Mouse (Mus musculus): ENCODE data around the gene Serpina9. TPM values are rescaled to one million over a fixed set of nuclear protein-coding genes. Genes with fewer than 3 reads are reported as not detected.

Gene Serpina9
- polyA plus RNA-seq (2014; fragmentation: Illumina TruSeq; extraction: RNeasy Lipid Tissue Mini Kit (QIAGEN cat#74804); ENCODE audit: low read depth, low replicate concordance) = 0.69 TPM

GRCm38 (mm10) chr12:104013620-104014019 is at the start of gene Serpina9:
TSS of gene Serpina9 (minus strand) at chr12:104013755.

GRCm38 (mm10) chr12:104044343-104044742 is 30.8 kb upstream of the Serpina9 start, which contains the start of gene Serpina12:
TSS of gene Serpina12 (minus strand) at chr12:104044443.

GRCm38 (mm10) chr12:103989857-103990256 is 23.7 kb downstream of the Serpina9 start, which contains the start of gene Serpina11:
TSS of gene Serpina11 (minus strand) at chr12:103989957.

GRCm38 (mm10) chr12:103958798-103959197 is 54.8 kb downstream of the Serpina9 start, which contains the start of gene Serpina1e:
TSS of gene Serpina1e (minus strand) at chr12:103958975.

Other genes starting within 250 kb of the Serpina9 start
- gene Serpina1d, start 240.2 kb downstream of the Serpina9 start, polyA plus RNA-seq (2014; fragmentation: Illumina TruSeq; extraction: RNeasy Lipid Tissue Mini Kit (QIAGEN cat#74804); ENCODE audit: low read depth, low replicate concordance) = not detected
- gene Serpina1b, start 183.4 kb downstream of the Serpina9 start, polyA plus RNA-seq (2014; fragmentation: Illumina TruSeq; extraction: RNeasy Lipid Tissue Mini Kit (QIAGEN cat#74804); ENCODE audit: low read depth, low replicate concordance) = 0.98 TPM
- not detected for gene Serpina1a, start 150.2 kb downstream of the Serpina9 start, polyA plus RNA-seq (2014; fragmentation: Illumina TruSeq; extraction: RNeasy Lipid Tissue Mini Kit (QIAGEN cat#74804); ENCODE audit: low read depth, low replicate concordance)
- not detected for gene Serpina1c, start 108.9 kb downstream of the Serpina9 start, polyA plus RNA-seq (2014; fragmentation: Illumina TruSeq; extraction: RNeasy Lipid Tissue Mini Kit (QIAGEN cat#74804); ENCODE audit: low read depth, low replicate concordance)
- 0.57 TPM for gene Serpina1e, start 54.8 kb downstream of the Serpina9 start, polyA plus RNA-seq (2014; fragmentation: Illumina TruSeq; extraction: RNeasy Lipid Tissue Mini Kit (QIAGEN cat#74804); ENCODE audit: low read depth, low replicate concordance)
- not detected for gene Serpina11, start 23.8 kb downstream of the Serpina9 start, polyA plus RNA-seq (2014; fragmentation: Illumina TruSeq; extraction: RNeasy Lipid Tissue Mini Kit (QIAGEN cat#74804); ENCODE audit: low read depth, low replicate concordance)
- gene Serpina12, start 30.7 kb upstream of the Serpina9 start, polyA plus RNA-seq (2014; fragmentation: Illumina TruSeq; extraction: RNeasy Lipid Tissue Mini Kit (QIAGEN cat#74804); ENCODE audit: low read depth, low replicate concordance) = not detected
- gene Serpina5, start 87.4 kb upstream of the Serpina9 start, polyA plus RNA-seq (2014; fragmentation: Illumina TruSeq; extraction: RNeasy Lipid Tissue Mini Kit (QIAGEN cat#74804); ENCODE audit: low read depth, low replicate concordance) = not detected
- gene Serpina3a, start 99.0 kb upstream of the Serpina9 start, polyA plus RNA-seq (2014; fragmentation: Illumina TruSeq; extraction: RNeasy Lipid Tissue Mini Kit (QIAGEN cat#74804); ENCODE audit: low read depth, low replicate concordance) = not detected
- not detected for gene Serpina3b, start 114.2 kb upstream of the Serpina9 start, polyA plus RNA-seq (2014; fragmentation: Illumina TruSeq; extraction: RNeasy Lipid Tissue Mini Kit (QIAGEN cat#74804); ENCODE audit: low read depth, low replicate concordance)
- gene Serpina3c, start 140.1 kb upstream of the Serpina9 start, polyA plus RNA-seq (2014; fragmentation: Illumina TruSeq; extraction: RNeasy Lipid Tissue Mini Kit (QIAGEN cat#74804); ENCODE audit: low read depth, low replicate concordance) = 1.1 TPM
- 0.79 TPM for gene Serpina3f, start 200.8 kb upstream of the Serpina9 start, polyA plus RNA-seq (2014; fragmentation: Illumina TruSeq; extraction: RNeasy Lipid Tissue Mini Kit (QIAGEN cat#74804); ENCODE audit: low read depth, low replicate concordance)
- gene Serpina3g, start 222.5 kb upstream of the Serpina9 start, polyA plus RNA-seq (2014; fragmentation: Illumina TruSeq; extraction: RNeasy Lipid Tissue Mini Kit (QIAGEN cat#74804); ENCODE audit: low read depth, low replicate concordance) = 2.8 TPM
- not detected for gene Serpina3i, start 249.4 kb upstream of the Serpina9 start, polyA plus RNA-seq (2014; fragmentation: Illumina TruSeq; extraction: RNeasy Lipid Tissue Mini Kit (QIAGEN cat#74804); ENCODE audit: low read depth, low replicate concordance)